Mouse (Mus musculus) heart, postnatal 25 days (tissue): Measurements from ENCODE around the gene Adnp. TPM values are rescaled to one million over a fixed set of nuclear protein-coding genes. Genes with fewer than 3 reads are reported as not detected.
"Not testable (repeated sequence)": the region's sequence is repeated elsewhere in the genome, so short reads cannot be mapped to it uniquely, and the experiment has no call there.

Experiments
- DNase-seq: peaks from one replicate; pipeline ENCODE4 v3.0.0; 2022; ENCODE audit warnings: low spot score
- intact Hi-C: fragments of 180-260 bp; cut with DNase I; formaldehyde crosslinking; loops from one replicate; pipeline ENCODE4 v1.15.1; 2025
- microRNA-seq: library from miRNA; unstranded; fragments of <30 nt; microRNA quantifications from one replicate; pipeline ENCODE4 v1.2.0, GENCODE M21; 2022
- total RNA-seq, 2 experiments: library from RNA; stranded (reverse); gene quantifications; 2 replicates each; pipeline ENCODE4 v1.2.3; 2021

Adnp gene
- total RNA-seq, 2 experiments from 2014 or later = 30.5 to 32.7 TPM

- intact Hi-C loops = no loop called here
- DNase-seq = no peak
These were observed 45.4 kb downstream of the Adnp start for GRCm38 (mm10) chr2:168161514-168161971.

GRCm38 (mm10) chr2:168160370-168160930, 46.5 kb downstream of the Adnp start:
- intact Hi-C loops = no loop called here
- DNase-seq = no peak

- no peak for DNase-seq
- intact Hi-C loops = loop anchor here (5.0 kb wide), 1 partner anchor 43 kb away; no protein-coding TSS in a partner anchor
These were observed 47.8 kb downstream of the Adnp start for GRCm38 (mm10) chr2:168158911-168159711.

GRCm38 (mm10) chr2:168157974-168158373, 48.9 kb downstream of the Adnp start:
- not testable (repeated sequence) for DNase-seq
- intact Hi-C loops = loop anchor here (5.0 kb wide), 1 partner anchor 44 kb away; no protein-coding TSS in a partner anchor

- intact Hi-C loops = loop anchor here (5.0 kb wide), 1 partner anchor 46 kb away; no protein-coding TSS in a partner anchor
- no peak for DNase-seq
These were observed 50.6 kb downstream of the Adnp start for GRCm38 (mm10) chr2:168156361-168156760.

- intact Hi-C loops = loop anchor here (5.0 kb wide), 1 partner anchor 47 kb away; no protein-coding TSS in a partner anchor
- DNase-seq = no peak
These were observed 51.2 kb downstream of the Adnp start for GRCm38 (mm10) chr2:168155666-168156065.

- peak; percentile 67 for DNase-seq
- intact Hi-C loops = no loop called here
These were observed 52.6 kb downstream of the Adnp start for GRCm38 (mm10) chr2:168154090-168154881.

GRCm38 (mm10) chr2:168149241-168149640, 57.7 kb downstream of the Adnp start:
- no peak for DNase-seq
- intact Hi-C loops = no loop called here

- no peak for DNase-seq
- intact Hi-C loops = no loop called here
These were observed 59.0 kb downstream of the Adnp start for GRCm38 (mm10) chr2:168147722-168148432.

GRCm38 (mm10) chr2:168145437-168145836, 61.5 kb downstream of the Adnp start:
- intact Hi-C loops = no loop called here
- DNase-seq = no peak

GRCm38 (mm10) chr2:168143794-168144193, 63.1 kb downstream of the Adnp start:
- intact Hi-C loops = no loop called here
- DNase-seq = no peak

- no peak for DNase-seq
- intact Hi-C loops = no loop called here
These were observed 69.8 kb downstream of the Adnp start for GRCm38 (mm10) chr2:168137161-168137560.

Small RNA genes lying within 50 kb of the gene (microRNA-seq; reads per million reads assigned to microRNA genes)
- not detected for gene Gm24561

Other genes starting within 250 kb of the Adnp start
- under 1 TPM; 0.49 to 0.75 TPM for gene Ripor3, start 196.5 kb downstream of the Adnp start, total RNA-seq
- gene Pard6b, start 126.1 kb downstream of the Adnp start, total RNA-seq = 1 to 10 TPM; 3.1 to 3.4 TPM
- gene Gm20716, start 23.3 kb upstream of the Adnp start, total RNA-seq = 10 to 100 TPM; 12.6 to 13.6 TPM
- 10 to 100 TPM; 61.8 to 70.6 TPM for gene Dpm1, start 23.5 kb upstream of the Adnp start, total RNA-seq
- 1 to 10 TPM; 6.2 to 7.1 TPM for gene Mocs3, start 23.5 kb upstream of the Adnp start, total RNA-seq
- not detected for gene Kcng1, start 74.6 kb upstream of the Adnp start, total RNA-seq